Mouse (Mus musculus): Measurements from ENCODE around the gene Krt4. TPM values are rescaled to one million over a fixed set of nuclear protein-coding genes. Genes with fewer than 3 reads are reported as not detected.
A peak's percentile ranks its signal among the peaks of the same experiment; 100 is the strongest.

The Krt4 gene
- total and polyA plus RNA-seq, 2 experiments from 2014 or later: 5.4 TPM; not detected in 1

DNA sequence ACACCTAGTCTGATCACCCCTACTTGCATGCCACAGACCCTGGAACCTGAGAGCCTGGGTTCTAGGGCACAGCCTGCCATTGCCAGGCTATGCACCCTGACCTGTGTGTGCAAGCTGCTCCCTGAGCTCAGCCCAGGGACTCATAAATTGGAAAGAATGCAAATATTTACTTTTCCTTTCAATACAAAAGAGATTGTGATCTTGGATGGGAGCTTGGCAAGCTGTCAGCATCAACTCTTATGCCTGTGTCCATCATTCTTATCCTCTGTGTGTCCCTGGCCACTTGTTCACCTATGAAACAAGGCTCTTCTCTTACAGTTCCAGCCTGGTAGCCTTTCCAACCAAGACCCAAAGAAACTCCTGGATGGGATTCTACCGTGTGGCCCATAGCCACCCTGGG is 506 bp upstream of the Krt4 start:
- ATAC-seq (ENCODE audit: insufficient read depth, low read depth) (no peak), DNase-seq (ENCODE audit: low spot score) (no peak)
- WGBS: 77% methylated on average over 1 of the region's 1 CpGs
- TF ChIP-seq EP300 (IDR thresholded peaks at IDR 0.05; ENCODE audit: low read depth): no peak
- TF ChIP-seq CTCF (IDR thresholded peaks at IDR 0.05; ENCODE audit: low read depth): no peak
- H3K9me3 ChIP-seq (replicated peaks; ENCODE audit: control insufficient read depth, low read length): no peaks in the 10 kb centered on the region
- H3K36me3 ChIP-seq (replicated peaks; ENCODE audit: control insufficient read depth, insufficient read depth, low read length): no peaks in the 10 kb centered on the region
- no peak overlapping the region for H3K4me2 ChIP-seq (ENCODE audit: low read depth, low read length)
- H3K27me3 ChIP-seq (ENCODE audit: control insufficient read depth, insufficient read depth, low read length): peaks cover 15% of the 10 kb centered on the region; the same call in 1 of the 2 replicates
- no peak overlapping the region for H3K4me3 ChIP-seq (ENCODE audit: low read depth, low read length)
- no peak overlapping the region for H3K27ac ChIP-seq (ENCODE audit: low read depth)
- peaks cover 4% of the 10 kb centered on the region; the same call in 1 of the 2 replicates for H3K4me1 ChIP-seq (ENCODE audit: control insufficient read depth, insufficient read depth)
- H3K9ac ChIP-seq (replicated peaks; ENCODE audit: low read depth, low read length): no peak overlapping the region

DNA sequence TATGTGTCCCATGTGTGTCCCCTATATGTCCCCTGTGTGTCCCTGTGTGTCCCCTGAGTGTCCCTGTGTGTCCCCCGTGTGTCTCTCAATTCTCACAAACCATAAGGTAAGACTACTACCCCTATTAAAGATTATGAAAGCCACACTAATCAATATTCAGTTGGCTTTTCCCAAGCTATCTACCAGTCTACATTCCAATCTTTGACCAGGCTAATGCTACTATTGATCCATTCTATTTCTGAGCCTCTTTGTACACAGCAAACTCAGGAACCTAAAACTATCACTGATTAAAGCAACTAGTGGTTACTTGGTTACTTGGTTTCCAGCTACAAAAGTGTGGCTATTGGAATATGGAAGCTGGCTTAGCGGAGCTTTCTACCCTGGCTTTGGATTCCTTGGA is 2.2 kb downstream of the Krt4 start:
- no peaks in the 10 kb centered on the region for H3K9me3 ChIP-seq (replicated peaks; ENCODE audit: control insufficient read depth, low read length)
- H3K36me3 ChIP-seq (replicated peaks; ENCODE audit: control insufficient read depth, insufficient read depth, low read length): no peaks in the 10 kb centered on the region
- DNase-seq (ENCODE audit: low spot score) (no peak), ATAC-seq (ENCODE audit: insufficient read depth, low read depth) (no peak)
- no peak overlapping the region for H3K9ac ChIP-seq (replicated peaks; ENCODE audit: low read depth, low read length)
- WGBS: 82% methylated on average over 2 of the region's 2 CpGs
- no peak overlapping the region for H3K4me3 ChIP-seq (ENCODE audit: low read depth, low read length)
- TF ChIP-seq CTCF (IDR thresholded peaks at IDR 0.05; ENCODE audit: low read depth): no peak
- TF ChIP-seq EP300 (IDR thresholded peaks at IDR 0.05; ENCODE audit: low read depth): no peak
- no peak overlapping the region for H3K4me2 ChIP-seq (ENCODE audit: low read depth, low read length)
- no peaks in the 10 kb centered on the region for H3K4me1 ChIP-seq (ENCODE audit: control insufficient read depth, insufficient read depth)
- H3K27ac ChIP-seq (ENCODE audit: low read depth): no peak overlapping the region
- 0 out of 2 replicates have a peak, but pooled peaks cover 8% of the 10 kb centered on the region for H3K27me3 ChIP-seq (ENCODE audit: control insufficient read depth, insufficient read depth, low read length)

DNA sequence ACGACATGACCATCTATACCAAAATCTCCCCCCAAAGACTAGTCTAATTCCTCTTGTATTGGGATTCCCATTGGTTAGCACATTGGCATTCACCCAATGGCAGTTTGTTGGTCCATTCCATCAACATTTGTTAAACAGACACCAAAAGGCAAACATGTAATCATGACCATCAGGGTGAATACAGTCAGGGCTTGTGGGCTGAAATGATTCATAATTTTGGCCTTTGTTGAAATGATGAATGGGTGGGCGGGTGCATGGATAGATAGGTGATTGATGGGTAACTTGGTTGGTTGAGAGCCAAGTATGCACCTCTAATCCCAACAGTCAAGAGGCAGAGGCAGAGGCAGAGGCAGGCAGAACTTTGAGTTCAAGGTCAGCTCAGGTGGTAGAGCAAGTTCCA is 8.5 kb downstream of the Krt4 start:
- no peak for DNase-seq (ENCODE audit: low spot score)
- Histone ChIP-seq H3K27ac (ENCODE audit: low read depth) (no peak overlapping the region), H3K4me1 (ENCODE audit: control insufficient read depth, insufficient read depth) (no peaks in the 10 kb centered on the region), H3K9me3 (replicated peaks; ENCODE audit: control insufficient read depth, low read length) (no peaks in the 10 kb centered on the region), H3K9ac (replicated peaks; ENCODE audit: low read depth, low read length) (no peak overlapping the region), H3K4me2 (ENCODE audit: low read depth, low read length) (no peak overlapping the region), H3K4me3 (ENCODE audit: low read depth, low read length) (no peak overlapping the region), H3K27me3 (ENCODE audit: control insufficient read depth, insufficient read depth, low read length) (no peaks in the 10 kb centered on the region), H3K36me3 (replicated peaks; ENCODE audit: control insufficient read depth, insufficient read depth, low read length) (no peaks in the 10 kb centered on the region)
- no peak for ATAC-seq (ENCODE audit: insufficient read depth, low read depth)
- 57% methylated on average over 2 of the region's 2 CpGs for WGBS
- TF ChIP-seq EP300 (IDR thresholded peaks at IDR 0.05; ENCODE audit: low read depth) (no peak), CTCF (IDR thresholded peaks at IDR 0.05; ENCODE audit: low read depth) (no peak)

DNA sequence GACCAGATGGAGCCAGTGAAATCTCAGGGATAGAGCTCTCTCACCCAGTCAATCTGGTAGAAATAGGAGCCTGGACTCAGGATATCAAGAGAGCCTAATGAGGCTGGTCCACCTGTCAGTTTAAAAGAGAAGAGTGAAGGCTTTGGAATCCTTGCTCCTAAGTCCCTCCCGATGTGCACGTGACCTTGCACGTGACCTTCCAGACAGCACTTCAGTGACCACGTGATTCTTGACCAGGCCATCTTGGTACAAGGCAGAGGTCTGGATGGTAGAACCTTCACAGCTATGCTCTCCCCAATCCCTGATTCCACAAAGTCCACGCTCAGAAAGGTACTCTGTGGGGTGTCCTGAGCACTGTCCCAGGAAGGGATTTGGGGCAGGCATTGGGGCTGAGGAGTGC is 19.7 kb downstream of the Krt4 start:
- Histone ChIP-seq H3K27me3 (ENCODE audit: control insufficient read depth, insufficient read depth, low read length) (no peaks in the 10 kb centered on the region), H3K27ac (ENCODE audit: low read depth) (no peak overlapping the region), H3K9ac (replicated peaks; ENCODE audit: low read depth, low read length) (no peak overlapping the region), H3K4me1 (ENCODE audit: control insufficient read depth, insufficient read depth) (no peaks in the 10 kb centered on the region), H3K9me3 (replicated peaks; ENCODE audit: control insufficient read depth, low read length) (no peaks in the 10 kb centered on the region), H3K4me3 (ENCODE audit: low read depth, low read length) (no peak overlapping the region), H3K4me2 (ENCODE audit: low read depth, low read length) (no peak overlapping the region), H3K36me3 (replicated peaks; ENCODE audit: control insufficient read depth, insufficient read depth, low read length) (no peaks in the 10 kb centered on the region)
- TF ChIP-seq CTCF (IDR thresholded peaks at IDR 0.05; ENCODE audit: low read depth) (no peak), EP300 (IDR thresholded peaks at IDR 0.05; ENCODE audit: low read depth) (no peak)
- DNase-seq (ENCODE audit: low spot score) (no peak), ATAC-seq (ENCODE audit: insufficient read depth, low read depth) (no peak)
- WGBS: 66% methylated on average over 5 of the region's 5 CpGs

DNA sequence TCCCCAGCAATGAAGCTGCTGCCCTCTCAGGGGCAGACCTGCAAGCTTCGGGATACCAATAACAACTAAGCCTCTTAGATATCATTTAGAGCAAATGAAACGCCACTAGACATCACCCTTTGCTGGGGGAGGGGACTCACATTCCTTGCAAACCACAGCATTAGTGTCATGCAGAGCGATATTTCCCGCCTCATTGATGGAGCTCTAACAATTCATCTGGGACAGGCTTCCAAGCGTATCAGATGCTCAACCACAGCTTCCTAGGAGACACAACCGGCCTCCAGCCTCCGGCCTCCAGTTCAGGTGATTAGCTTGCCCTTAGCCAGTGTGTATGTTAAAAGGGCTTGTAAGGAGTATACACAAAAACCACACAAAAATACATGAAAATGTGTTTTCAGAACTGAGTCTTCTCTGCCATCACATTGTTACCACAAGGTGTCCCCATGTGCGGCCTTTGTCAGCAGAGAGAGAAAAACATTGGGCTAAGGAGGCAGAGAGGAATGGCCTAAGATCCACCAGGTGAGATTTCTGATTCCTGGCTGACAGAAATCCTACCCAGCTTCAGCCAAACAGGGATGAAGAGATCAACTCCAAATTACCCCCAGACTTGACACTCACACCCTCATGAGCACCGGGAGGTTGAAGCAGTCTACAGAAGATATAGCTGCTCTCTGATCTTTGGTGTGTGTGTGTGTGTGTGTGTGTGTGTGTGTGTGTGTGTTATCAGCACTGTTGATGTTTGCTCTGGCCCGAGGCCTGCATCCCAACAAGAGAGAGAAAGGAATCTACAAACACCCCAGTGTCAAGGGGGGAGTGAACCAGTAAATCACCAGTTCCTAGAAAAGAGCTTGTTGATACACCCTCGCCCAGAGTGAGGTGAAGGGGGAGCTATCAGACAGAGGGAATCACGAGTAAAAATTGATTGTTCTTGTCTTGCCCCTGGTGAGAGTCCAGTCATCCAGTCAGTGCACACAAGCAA is 22.1 kb downstream of the Krt4 start:
- DNase-seq (ENCODE audit: low spot score) (no peak), ATAC-seq (ENCODE audit: insufficient read depth, low read depth) (no peak)
- no peak overlapping the region for H3K4me2 ChIP-seq (ENCODE audit: low read depth, low read length)
- WGBS: 50% methylated on average over 12 of the region's 12 CpGs
- H3K4me3 ChIP-seq (ENCODE audit: low read depth, low read length): no peak overlapping the region
- no peak overlapping the region for H3K9ac ChIP-seq (replicated peaks; ENCODE audit: low read depth, low read length)
- H3K36me3 ChIP-seq (replicated peaks; ENCODE audit: control insufficient read depth, insufficient read depth, low read length): no peaks in the 10 kb centered on the region
- H3K27ac ChIP-seq (ENCODE audit: low read depth): no peak overlapping the region
- H3K4me1 ChIP-seq (ENCODE audit: control insufficient read depth, insufficient read depth): no peaks in the 10 kb centered on the region
- H3K27me3 ChIP-seq (ENCODE audit: control insufficient read depth, insufficient read depth, low read length): no peaks in the 10 kb centered on the region
- TF ChIP-seq CTCF (IDR thresholded peaks at IDR 0.05; ENCODE audit: low read depth): peak; percentile 41
- TF ChIP-seq EP300 (IDR thresholded peaks at IDR 0.05; ENCODE audit: low read depth): no peak
- H3K9me3 ChIP-seq (replicated peaks; ENCODE audit: control insufficient read depth, low read length): no peaks in the 10 kb centered on the region

Data from heart, postnatal 0 days (tissue).